Mouse (Mus musculus) cerebellum, adult 2 months (tissue): Measurements from ENCODE around the gene Tas2r121.
"Not testable (repeated sequence)": the region's sequence is repeated elsewhere in the genome, so short reads cannot be mapped to it uniquely, and the experiment has no call there.

Experiments used
- CTCF ChIP-seq: fragments of 200-500 bp; IDR thresholded peaks from 2 replicates; pipeline ENCODE4 v1.5.1; 2011; ENCODE audit warnings: low read depth, mild to moderate bottlenecking, control low read depth, low read length, moderate library complexity, borderline replicate concordance; ENCODE audit not compliant: insufficient read depth
- POLR2A ChIP-seq: fragments of 200-500 bp; IDR thresholded peaks from 2 replicates; pipeline ENCODE4 v1.6.1; 2011; ENCODE audit warnings: low read length, control low read depth, borderline replicate concordance; ENCODE audit not compliant: insufficient read depth

- not testable (repeated sequence) for TF ChIP-seq POLR2A, CTCF
These were observed 9.2 kb downstream of the Tas2r121 start for GRCm38 (mm10) chr6:132691596-132691995.
